Mouse (Mus musculus): ENCODE results near the gene Thada. TPM values are rescaled to one million over a fixed set of nuclear protein-coding genes. Genes with fewer than 3 reads are reported as not detected.

The Thada gene
- polyA plus RNA-seq, 1 experiment from 2014 or later = 2.3 TPM

DNA sequence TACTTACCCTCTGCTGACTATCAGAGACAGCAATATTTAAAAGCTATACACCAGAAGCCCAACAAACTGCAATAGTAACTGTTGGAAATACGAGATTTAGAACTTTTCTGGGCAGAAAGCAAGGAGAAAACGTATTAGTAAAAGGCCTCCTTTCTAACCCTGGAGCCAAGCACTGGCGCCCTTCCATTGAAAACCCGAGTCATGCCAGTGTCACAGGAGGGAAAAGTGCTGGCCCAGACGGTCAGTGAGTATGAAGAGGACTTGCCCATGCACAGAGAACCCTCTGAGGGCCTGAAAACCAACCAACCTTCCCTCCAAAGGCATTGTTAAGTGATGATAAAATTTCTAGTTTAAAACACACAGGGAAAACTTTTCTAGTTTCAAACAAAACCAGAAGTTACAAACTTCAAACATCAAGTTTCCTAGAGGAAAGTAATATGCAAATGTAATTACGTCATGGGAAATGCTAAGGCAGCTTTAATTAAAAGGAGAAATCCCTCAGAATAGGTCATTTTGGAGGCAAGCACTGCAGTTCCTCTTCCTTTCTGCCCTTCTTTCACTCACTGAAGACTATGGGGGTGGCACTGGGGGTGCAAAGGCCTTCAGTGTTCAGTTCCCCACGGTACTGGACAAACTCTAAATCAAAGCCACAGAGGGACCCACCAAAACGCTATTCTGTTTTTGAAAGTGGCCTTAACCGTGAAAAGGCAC lies 100.8 kb downstream of the Thada start:
- no peaks in the 10 kb centered on the region for H3K36me3 ChIP-seq (ENCODE audit: insufficient read depth, low read length)
- TF ChIP-seq EP300 (IDR thresholded peaks at IDR 0.05) (no peak), CTCF (IDR thresholded peaks at IDR 0.05) (no peak)
- no peak overlapping the region for H3K9ac ChIP-seq (replicated peaks; ENCODE audit: low read depth)
- DNase-seq (ENCODE audit: low spot score) (no peak), ATAC-seq (no peak)
- H3K4me2 ChIP-seq (replicated peaks; ENCODE audit: low read depth, low read length) = no peak overlapping the region
- H3K4me1 ChIP-seq (ENCODE audit: insufficient read depth, low read depth, low read length) = peaks cover 33% of the 10 kb centered on the region
- no peaks in the 10 kb centered on the region for H3K27me3 ChIP-seq (replicated peaks; ENCODE audit: insufficient read depth, low read length)
- no peak overlapping the region for H3K4me3 ChIP-seq (ENCODE audit: low read depth, low read length)
- 54% methylated on average over 9 of the region's 9 CpGs for WGBS
- H3K27ac ChIP-seq (ENCODE audit: low read length) = peak overlapping the region; percentile 77
- no peaks in the 10 kb centered on the region for H3K9me3 ChIP-seq (ENCODE audit: low read length)

DNA sequence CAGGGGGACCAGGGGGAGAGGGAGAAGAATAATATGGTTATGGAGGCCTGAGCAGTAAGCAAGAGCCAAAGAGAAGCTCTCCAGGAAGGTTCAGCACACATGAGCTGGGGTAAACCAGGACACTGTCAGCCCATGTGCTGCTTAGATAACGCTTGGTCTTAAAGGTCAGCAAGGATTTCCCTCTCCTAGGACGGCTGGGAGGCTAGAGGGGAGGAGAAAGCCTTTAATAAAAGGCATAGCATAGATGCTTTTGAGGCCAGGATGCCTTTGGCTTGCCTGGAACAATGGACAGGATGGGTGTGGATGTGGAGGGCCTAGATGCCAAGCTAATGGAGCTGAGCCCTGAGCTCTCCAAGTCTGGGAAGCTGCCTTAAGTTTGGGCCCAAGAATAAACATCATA lies 102.6 kb downstream of the Thada start:
- no peak overlapping the region for H3K9ac ChIP-seq (replicated peaks; ENCODE audit: low read depth)
- peaks cover 33% of the 10 kb centered on the region for H3K4me1 ChIP-seq (ENCODE audit: insufficient read depth, low read depth, low read length)
- H3K27ac ChIP-seq (ENCODE audit: low read length) = peak overlapping the region; percentile 51; the same call in 1 of the 2 replicates
- no peak overlapping the region for H3K4me2 ChIP-seq (replicated peaks; ENCODE audit: low read depth, low read length)
- H3K27me3 ChIP-seq (replicated peaks; ENCODE audit: insufficient read depth, low read length) = no peaks in the 10 kb centered on the region
- H3K36me3 ChIP-seq (ENCODE audit: insufficient read depth, low read length) = no peaks in the 10 kb centered on the region
- no peaks in the 10 kb centered on the region for H3K9me3 ChIP-seq (ENCODE audit: low read length)
- ATAC-seq (peak; percentile 65), DNase-seq (ENCODE audit: low spot score) (peak; percentile 57)
- TF ChIP-seq CTCF (IDR thresholded peaks at IDR 0.05) (no peak), EP300 (IDR thresholded peaks at IDR 0.05) (no peak)
- no peak overlapping the region for H3K4me3 ChIP-seq (ENCODE audit: low read depth, low read length)
- WGBS = 44% methylated on average over 2 of the region's 2 CpGs

DNA sequence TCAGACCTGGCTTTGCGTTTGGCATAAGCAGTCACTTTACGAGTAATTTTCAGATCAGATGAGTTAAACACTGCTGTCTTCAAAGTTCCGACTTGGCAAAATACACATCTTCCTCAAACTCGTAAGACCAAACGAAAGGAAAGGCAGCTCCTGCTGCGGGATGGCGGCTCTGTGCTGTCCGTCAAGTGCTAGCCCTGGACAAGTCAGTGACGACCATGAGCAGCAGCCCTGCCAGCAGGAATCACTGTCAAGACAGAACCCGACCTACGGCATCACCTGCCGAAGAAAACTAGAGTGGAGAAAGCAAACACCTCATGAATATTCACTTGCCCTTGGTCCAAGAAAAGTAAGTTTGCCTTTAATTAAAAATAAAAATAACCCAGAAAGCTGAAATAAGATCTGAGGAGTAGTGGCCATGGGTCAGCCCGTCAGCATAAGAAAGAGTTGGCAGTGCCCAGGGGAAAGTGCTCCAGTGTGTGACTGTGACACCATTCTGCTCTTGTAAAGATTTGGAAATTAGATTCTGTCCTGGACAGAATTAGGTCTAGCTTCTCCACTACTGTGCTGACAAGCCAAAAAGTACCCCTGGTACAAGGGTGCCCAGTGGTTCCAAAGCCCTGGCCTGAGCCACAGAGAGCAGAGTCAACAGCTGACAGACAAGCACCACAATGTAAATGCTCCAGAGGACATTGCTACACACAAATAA lies 103.3 kb downstream of the Thada start:
- no peaks in the 10 kb centered on the region for H3K9me3 ChIP-seq (ENCODE audit: low read length)
- no peak for DNase-seq (ENCODE audit: low spot score)

DNA sequence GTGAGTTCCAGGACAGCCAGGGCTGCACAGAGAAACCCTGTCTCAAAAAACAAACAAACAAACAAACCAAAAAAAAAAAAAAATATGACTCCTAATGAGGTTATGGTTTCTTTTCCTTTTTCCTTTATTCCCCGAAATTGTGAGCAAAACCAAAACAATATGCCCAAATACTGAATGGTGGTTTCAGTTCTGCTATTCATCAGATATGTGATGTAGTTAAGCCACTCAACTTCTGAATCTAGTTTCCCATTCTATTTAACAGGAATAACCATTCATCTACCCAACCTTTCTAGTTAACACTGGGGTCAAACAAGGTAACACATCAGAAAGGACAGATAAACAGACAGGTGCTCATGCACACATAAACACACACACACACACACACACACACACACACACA lies 105.0 kb downstream of the Thada start:
- ATAC-seq = no peak
- WGBS = 88% methylated on average over 1 of the region's 1 CpGs
- DNase-seq (ENCODE audit: low spot score) = no peak
- Histone ChIP-seq H3K9me3 (ENCODE audit: low read length) (no peaks in the 10 kb centered on the region), H3K4me1 (ENCODE audit: insufficient read depth, low read depth, low read length) (peaks cover 26% of the 10 kb centered on the region), H3K27ac (ENCODE audit: low read length) (no peak overlapping the region), H3K4me3 (ENCODE audit: low read depth, low read length) (no peak overlapping the region), H3K9ac (replicated peaks; ENCODE audit: low read depth) (no peak overlapping the region), H3K4me2 (replicated peaks; ENCODE audit: low read depth, low read length) (no peak overlapping the region), H3K36me3 (ENCODE audit: insufficient read depth, low read length) (no peaks in the 10 kb centered on the region), H3K27me3 (replicated peaks; ENCODE audit: insufficient read depth, low read length) (no peaks in the 10 kb centered on the region)
- TF ChIP-seq EP300 (IDR thresholded peaks at IDR 0.05) (no peak), CTCF (IDR thresholded peaks at IDR 0.05) (no peak)

More for the DNA sequence above, 103.3 kb downstream of the Thada start:
- no peak for ATAC-seq
- Histone ChIP-seq H3K27me3 (replicated peaks; ENCODE audit: insufficient read depth, low read length) (no peaks in the 10 kb centered on the region), H3K36me3 (ENCODE audit: insufficient read depth, low read length) (no peaks in the 10 kb centered on the region), H3K4me1 (ENCODE audit: insufficient read depth, low read depth, low read length) (peaks cover 27% of the 10 kb centered on the region), H3K4me3 (ENCODE audit: low read depth, low read length) (no peak overlapping the region), H3K27ac (ENCODE audit: low read length) (peak overlapping the region; percentile 51; the same call in 1 of the 2 replicates), H3K9ac (replicated peaks; ENCODE audit: low read depth) (no peak overlapping the region), H3K4me2 (replicated peaks; ENCODE audit: low read depth, low read length) (no peak overlapping the region)
- no peak for TF ChIP-seq CTCF (IDR thresholded peaks at IDR 0.05)
- TF ChIP-seq EP300 (IDR thresholded peaks at IDR 0.05) = no peak
- WGBS = 69% methylated on average over 13 of the region's 13 CpGs

DNA sequence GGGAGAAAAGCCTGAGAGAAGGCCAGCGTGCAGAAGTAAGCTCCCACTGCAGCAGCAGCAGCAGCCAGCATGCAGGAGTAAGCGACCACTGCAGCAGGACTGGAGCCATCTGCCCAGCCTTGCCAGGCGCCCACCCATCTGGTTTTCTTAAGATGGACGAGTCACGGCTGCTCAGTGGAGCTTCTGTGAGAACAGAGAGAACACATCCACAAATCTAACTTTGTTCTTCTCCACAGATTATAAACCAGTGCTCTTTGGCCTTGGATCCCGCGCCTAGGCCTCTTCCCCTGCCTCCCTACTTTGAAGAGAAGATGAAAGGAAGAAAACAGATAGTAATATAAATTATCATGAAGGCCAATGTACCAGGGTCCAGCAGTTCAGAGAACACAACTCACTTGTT lies 106.2 kb downstream of the Thada start:
- H3K27ac ChIP-seq (ENCODE audit: low read length) = no peak overlapping the region
- H3K4me3 ChIP-seq (ENCODE audit: low read depth, low read length) = no peak overlapping the region
- ATAC-seq = no peak
- DNase-seq (ENCODE audit: low spot score) = no peak
- H3K4me2 ChIP-seq (replicated peaks; ENCODE audit: low read depth, low read length) = no peak overlapping the region
- H3K4me1 ChIP-seq (ENCODE audit: insufficient read depth, low read depth, low read length) = peaks cover 19% of the 10 kb centered on the region; the same call in 1 of the 2 replicates
- whole genome bisulfite sequencing = 62% methylated on average over 7 of the region's 7 CpGs
- no peaks in the 10 kb centered on the region for H3K27me3 ChIP-seq (replicated peaks; ENCODE audit: insufficient read depth, low read length)
- H3K9ac ChIP-seq (replicated peaks; ENCODE audit: low read depth) = no peak overlapping the region
- no peaks in the 10 kb centered on the region for H3K9me3 ChIP-seq (ENCODE audit: low read length)
- H3K36me3 ChIP-seq (ENCODE audit: insufficient read depth, low read length) = no peaks in the 10 kb centered on the region
- no peak for TF ChIP-seq EP300 (IDR thresholded peaks at IDR 0.05)
- no peak for TF ChIP-seq CTCF (IDR thresholded peaks at IDR 0.05)

DNA sequence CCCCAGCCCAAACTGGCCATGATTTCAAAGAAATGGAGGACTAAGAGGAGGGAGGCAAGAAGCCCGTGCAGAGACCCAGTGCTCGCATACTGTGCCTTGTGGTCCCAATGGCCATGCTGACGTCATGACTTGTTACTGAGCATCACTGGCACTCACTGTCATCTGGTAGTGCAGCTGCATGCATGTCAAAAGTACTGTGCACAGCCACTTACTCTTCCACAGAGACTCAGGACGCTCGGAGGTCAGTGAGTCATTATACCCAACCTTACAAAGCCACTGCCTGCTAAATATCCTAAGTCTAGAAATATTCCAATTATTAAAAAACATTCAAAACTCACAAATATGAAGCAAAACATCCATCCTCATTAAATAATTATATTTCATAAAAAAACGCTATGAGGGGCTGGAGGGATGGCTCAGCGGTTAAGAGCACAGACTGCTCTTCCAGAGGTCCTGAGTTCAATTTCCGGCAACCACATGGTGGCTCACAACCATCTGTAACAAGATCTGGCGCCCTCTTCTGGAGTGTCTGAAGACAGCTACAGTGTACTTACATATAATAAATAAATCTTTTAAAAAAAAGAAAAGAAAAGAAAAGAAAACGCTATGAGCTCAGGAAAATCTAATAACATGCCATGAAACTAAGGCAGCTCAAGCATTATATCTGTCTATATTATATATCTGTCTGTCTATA lies 106.9 kb downstream of the Thada start:
- Histone ChIP-seq H3K9ac (replicated peaks; ENCODE audit: low read depth) (no peak overlapping the region), H3K9me3 (ENCODE audit: low read length) (no peaks in the 10 kb centered on the region), H3K27me3 (replicated peaks; ENCODE audit: insufficient read depth, low read length) (no peaks in the 10 kb centered on the region), H3K27ac (ENCODE audit: low read length) (no peak overlapping the region), H3K4me1 (ENCODE audit: insufficient read depth, low read depth, low read length) (peaks cover 13% of the 10 kb centered on the region; the same call in 1 of the 2 replicates), H3K4me2 (replicated peaks; ENCODE audit: low read depth, low read length) (no peak overlapping the region), H3K36me3 (ENCODE audit: insufficient read depth, low read length) (no peaks in the 10 kb centered on the region), H3K4me3 (ENCODE audit: low read depth, low read length) (no peak overlapping the region)
- 80% methylated on average over 10 of the region's 10 CpGs for WGBS
- peak; percentile 13; the same call in 1 of the 2 replicates for TF ChIP-seq CTCF (IDR thresholded peaks at IDR 0.05)
- TF ChIP-seq EP300 (IDR thresholded peaks at IDR 0.05) = no peak
- DNase-seq (ENCODE audit: low spot score) (no peak), ATAC-seq (no peak)
